Mouse (Mus musculus): ENCODE data around the gene Gm11444.

GRCm38 (mm10) chr11:85893400-85894135 is 43.4 kb upstream of the Gm11444 start:
- TF ChIP-seq CTCF (IDR thresholded peaks at IDR 0.05; ENCODE audit: control insufficient read depth, insufficient read depth, insufficient replicate concordance, low read depth, low read length) (no peak), POLR2A (IDR thresholded peaks at IDR 0.05; ENCODE audit: control insufficient read depth, low read depth, low read length) (no peak)

Measured in testis, adult 2 months (tissue).